In the genomic region with DNA sequence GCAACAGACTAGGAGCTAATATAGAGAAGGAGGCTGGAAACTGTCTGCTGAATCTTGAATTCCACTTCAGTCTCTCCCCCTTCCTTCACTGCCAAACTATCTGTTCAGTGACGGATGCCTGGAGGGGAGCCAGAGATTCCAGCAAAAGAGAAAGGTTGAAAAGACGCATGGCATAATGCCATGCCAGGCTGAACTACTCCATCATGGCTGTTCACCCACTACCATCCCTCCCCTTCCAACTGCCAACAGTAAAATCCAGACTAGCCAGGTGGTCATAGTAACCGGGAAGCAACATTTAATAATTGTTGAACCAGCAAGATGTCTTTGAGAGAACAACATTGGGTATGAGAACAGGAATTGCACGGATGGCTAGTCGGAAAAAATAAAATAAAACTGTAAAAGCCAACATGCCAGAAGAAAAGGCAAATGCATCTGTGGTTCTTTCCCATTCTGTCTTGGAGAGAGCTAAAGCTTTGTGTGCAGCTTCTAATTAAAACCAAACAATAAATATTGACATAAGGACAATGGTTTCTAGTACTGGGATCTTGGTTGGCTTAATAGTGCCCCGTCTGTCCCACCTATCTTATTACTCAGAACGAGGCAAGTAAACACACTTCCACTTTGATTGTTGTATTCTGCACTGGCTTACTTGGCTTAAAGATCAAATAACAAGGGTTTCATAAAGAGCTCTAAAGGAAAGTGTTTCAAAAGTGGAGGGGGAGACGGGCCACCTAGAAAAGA, we compare ENCODE assay signal across 8 mouse cellular contexts.
DNase-seq lines count a peak whose midpoint lies in the region; ATAC-seq and TF ChIP-seq lines count a peak whose summit lies in the region.
"Had no signal": no experiment of that assay in that cellular context is flagged by ENCODE, and none has a peak within 500 bp of the region (broad histone marks: within the 10 kb centered on the region; RNA-seq: fewer than 3 reads in every experiment).

No protein-coding gene starts in this region.

- H3K27me3 ChIP-seq in hindbrain, embryonic 16.5 days (replicated peaks; ENCODE audit: control insufficient read depth, insufficient read depth, low read length) = no peaks in the 10 kb centered on the region
- no peaks in the 10 kb centered on the region for H3K27me3 ChIP-seq in midbrain, embryonic 14.5 days (ENCODE audit: control insufficient read depth, insufficient read depth, low read length)
- no peaks in the 10 kb centered on the region for H3K27me3 ChIP-seq in liver, embryonic 12.5 days (replicated peaks)
- H3K27me3 ChIP-seq: lung, embryonic 15.5 days had no signal

- H3K9ac ChIP-seq in hindbrain, embryonic 16.5 days (ENCODE audit: low read depth, low read length) = no peak overlapping the region
- H3K9ac ChIP-seq in midbrain, embryonic 14.5 days (replicated peaks; ENCODE audit: low read length) = no peak overlapping the region
- H3K9ac ChIP-seq in liver, embryonic 12.5 days = no peak overlapping the region
- H3K9ac ChIP-seq: lung, embryonic 15.5 days had no signal

- H3K4me3 ChIP-seq in left cerebral cortex, adult 2 months = no peak overlapping the region
- no peak overlapping the region for H3K4me3 ChIP-seq in hindbrain, embryonic 16.5 days (ENCODE audit: low read length)
- no peak overlapping the region for H3K4me3 ChIP-seq in midbrain, embryonic 14.5 days (replicated peaks; ENCODE audit: low read depth, low read length)
- no peak overlapping the region for H3K4me3 ChIP-seq in liver, embryonic 12.5 days
- H3K4me3 ChIP-seq: lung, embryonic 15.5 days had no signal

- no peaks in the 10 kb centered on the region for H3K36me3 ChIP-seq in hindbrain, embryonic 16.5 days (ENCODE audit: control insufficient read depth, insufficient read depth, low read length)
- no peaks in the 10 kb centered on the region for H3K36me3 ChIP-seq in midbrain, embryonic 14.5 days (ENCODE audit: control insufficient read depth, insufficient read depth, low read length)
- H3K36me3 ChIP-seq in liver, embryonic 12.5 days = no peaks in the 10 kb centered on the region
- H3K36me3 ChIP-seq: lung, embryonic 15.5 days had no signal

- H3K4me1 ChIP-seq in hindbrain, embryonic 16.5 days (ENCODE audit: control insufficient read depth, insufficient read depth, low read depth, low read length) = no peaks in the 10 kb centered on the region; the same call in 1 of the 2 replicates
- 0 out of 2 replicates have a peak, but pooled peaks cover 11% of the 10 kb centered on the region for H3K4me1 ChIP-seq in midbrain, embryonic 14.5 days (ENCODE audit: control insufficient read depth, insufficient read depth, low read length)
- H3K4me1 ChIP-seq in liver, embryonic 12.5 days = no peaks in the 10 kb centered on the region
- H3K4me1 ChIP-seq: lung, embryonic 15.5 days had no signal

- H3K9me3 ChIP-seq in hindbrain, embryonic 16.5 days (ENCODE audit: control insufficient read depth, low read length) = 0 out of 2 replicates have a peak, but pooled peaks cover 2% of the 10 kb centered on the region
- no peaks in the 10 kb centered on the region for H3K9me3 ChIP-seq in midbrain, embryonic 14.5 days (ENCODE audit: control insufficient read depth, low read length)
- no peaks in the 10 kb centered on the region for H3K9me3 ChIP-seq in liver, embryonic 12.5 days (replicated peaks)
- H3K9me3 ChIP-seq: lung, embryonic 15.5 days had no signal

- peak; percentile 85 for ATAC-seq in hindbrain, embryonic 16.5 days
- peak; percentile 65 for ATAC-seq in midbrain, embryonic 14.5 days (ENCODE audit: low FRiP score, low TSS enrichment)
- ATAC-seq in liver, embryonic 12.5 days = no peak

- H3K4me2 ChIP-seq in hindbrain, embryonic 16.5 days (ENCODE audit: low read length) = no peak overlapping the region
- H3K4me2 ChIP-seq in midbrain, embryonic 14.5 days (ENCODE audit: low read length) = no peak overlapping the region
- H3K4me2 ChIP-seq in liver, embryonic 12.5 days = no peak overlapping the region
- H3K4me2 ChIP-seq: lung, embryonic 15.5 days had no signal

- H3K27ac ChIP-seq in left cerebral cortex, adult 2 months = no peak overlapping the region
- no peak overlapping the region for H3K27ac ChIP-seq in hindbrain, embryonic 16.5 days (ENCODE audit: low read depth, low read length)
- peak overlapping the region; percentile 42; the same call in 1 of the 2 replicates for H3K27ac ChIP-seq in midbrain, embryonic 14.5 days (replicated peaks; ENCODE audit: low read depth, low read length)
- H3K27ac ChIP-seq in liver, embryonic 12.5 days = no peak overlapping the region
- H3K27ac ChIP-seq: lung, embryonic 15.5 days had no signal

- TF ChIP-seq CTCF in left cerebral cortex, adult 2 months (IDR thresholded peaks at IDR 0.05) = no peak

- intact Hi-C loops in left cerebral cortex, postnatal 4 days (cut with DNase I) = no loop called here
- intact Hi-C loops in left cerebral cortex, adult 2 months (cut with DNase I) = no loop called here

- DNase-seq in left cerebral cortex, postnatal 4 days = peak; percentile 96
- no peak for DNase-seq in left cerebral cortex, adult 2 months (ENCODE audit: extremely low spot score in 1 of 2, low spot score in 2 of 2)
- peak; percentile 86 to 90 for DNase-seq in cerebellum, postnatal 14 days
- peak; percentile 81 for DNase-seq in midbrain, embryonic 14.5 days
- DNase-seq in gastrocnemius, adult 18-20 months (ENCODE audit: low spot score) = no peak

- 32% methylated on average over 8 of the region's 8 CpGs for WGBS in hindbrain, embryonic 16.5 days
- 56% methylated on average over 8 of the region's 8 CpGs for WGBS in midbrain, embryonic 14.5 days
- WGBS in liver, embryonic 12.5 days (ENCODE audit: insufficient replicate concordance) = 70% methylated on average over 8 of the region's 8 CpGs

Comparison
In these comparisons a context has a peak if more than half of its experiments do, and no peak if none do; other contexts are left out.
1. DNase-seq: peak in left cerebral cortex, postnatal 4 days (single experiment), cerebellum, postnatal 14 days (2 of 2) and midbrain, embryonic 14.5 days (single experiment); none in left cerebral cortex, adult 2 months (0 of 2) and gastrocnemius, adult 18-20 months (single experiment).